Mouse (Mus musculus) splenic B cell, adult 2 months (primary cell): ENCODE measurements around the gene Trmt10c.
"Not testable (repeated sequence)": the region's sequence is repeated elsewhere in the genome, so short reads cannot be mapped to it uniquely, and the experiment has no call there.

Experiments used
- DNase-seq: peaks from one replicate; pipeline ENCODE4 v3.0.0-alpha.2; 2011; ENCODE audit warnings: low read depth, low spot score
- H3K27me3 ChIP-seq: 2 replicates; pipeline ENCODE4 v1.6.1; 2012; ENCODE audit warnings: mild to moderate bottlenecking, low read length, moderate library complexity, mixed read lengths; ENCODE audit not compliant: control insufficient read depth, poor library complexity, insufficient read depth, severe bottlenecking
- H3K36me3 ChIP-seq: 2 replicates; pipeline ENCODE4 v1.6.1; 2012; ENCODE audit warnings: mild to moderate bottlenecking, low read length, moderate library complexity, mixed read lengths; ENCODE audit not compliant: control insufficient read depth, poor library complexity, insufficient read depth, severe bottlenecking

Gene Trmt10c

DNA sequence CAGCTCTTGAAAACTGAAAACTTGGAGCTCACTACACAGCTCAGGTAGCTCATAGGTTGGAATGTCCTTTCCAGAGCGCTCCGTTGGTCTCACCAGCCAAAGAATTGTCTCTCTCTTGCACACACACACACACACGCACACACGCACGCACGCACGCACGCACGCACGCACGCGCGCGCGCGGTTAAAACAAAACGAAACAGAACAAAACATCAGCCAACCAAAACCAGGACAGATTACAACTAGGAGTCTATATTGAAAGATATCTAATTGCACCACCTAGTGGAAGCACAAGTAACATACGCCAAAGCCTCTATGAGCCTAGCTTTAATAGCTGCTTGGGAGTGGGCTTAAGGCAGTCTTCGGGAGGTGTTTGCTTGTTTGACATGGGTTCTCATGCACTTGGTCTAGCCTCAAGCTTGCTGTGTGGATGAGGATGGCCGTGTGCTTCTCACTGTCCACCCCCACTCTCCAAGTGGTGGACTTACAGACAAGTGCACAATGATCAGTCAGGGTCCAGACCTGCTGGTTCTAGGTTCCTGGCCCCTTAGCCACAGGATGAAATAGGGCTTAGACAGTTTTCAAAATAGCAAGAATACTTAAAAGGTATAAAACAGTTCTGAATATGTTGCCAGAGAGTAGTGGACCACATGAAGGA lies 26.8 kb upstream of the Trmt10c start:
- peak; percentile 83 for DNase-seq

DNA sequence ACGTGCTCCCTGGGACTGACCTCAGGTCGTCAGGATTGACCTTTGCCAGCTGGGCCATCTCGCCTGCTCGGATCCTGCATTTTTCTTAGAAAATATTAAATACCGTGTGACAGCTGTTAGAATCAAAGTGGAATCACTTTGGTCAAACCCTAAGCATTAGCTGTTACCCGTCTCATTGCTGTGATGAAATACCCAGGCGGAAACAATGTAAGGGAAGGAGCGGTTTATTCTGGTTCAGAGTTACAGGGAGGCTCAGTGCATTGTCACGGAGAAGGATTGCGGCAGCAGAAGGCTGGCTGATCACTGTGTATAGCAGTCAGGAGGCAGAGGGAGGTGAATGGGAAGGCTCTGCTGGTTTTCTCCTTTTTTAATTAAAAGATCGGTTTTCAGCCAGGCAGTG lies 25.4 kb upstream of the Trmt10c start:
- Histone ChIP-seq H3K27me3 (no peaks in the 10 kb centered on the region), H3K36me3 (no peaks in the 10 kb centered on the region)
- no peak for DNase-seq

More for the DNA sequence above, 26.8 kb upstream of the Trmt10c start:
- H3K36me3 ChIP-seq, result no peaks in the 10 kb centered on the region
- H3K27me3 ChIP-seq, result no peaks in the 10 kb centered on the region

DNA sequence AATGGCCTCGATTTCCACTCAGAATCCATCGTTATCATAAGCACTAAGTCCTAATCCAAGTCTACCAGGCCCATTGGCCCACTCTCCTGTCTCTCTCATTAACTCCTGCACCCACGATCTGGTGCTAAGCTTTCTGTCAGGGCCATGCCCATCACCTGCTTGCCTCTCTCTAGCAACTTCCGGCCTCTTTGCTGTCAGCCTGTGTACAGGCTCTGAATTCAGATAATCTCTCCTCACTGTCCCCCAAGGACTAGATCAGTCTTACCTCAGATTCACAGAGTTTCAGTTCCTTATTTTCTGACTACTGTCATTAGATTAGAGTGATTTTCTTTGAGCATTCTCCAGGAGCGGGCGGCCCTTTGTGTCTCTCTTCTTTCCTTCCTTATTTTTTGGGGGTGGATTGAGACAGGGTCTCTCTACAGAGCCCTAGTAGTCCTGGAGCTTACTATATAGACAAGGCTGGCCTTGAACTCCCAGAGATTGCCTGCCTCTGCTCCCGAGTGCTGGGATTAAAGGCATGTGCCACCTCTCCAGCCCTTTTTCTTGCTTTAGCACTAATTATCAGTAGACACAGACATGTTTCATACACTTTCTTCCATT lies 24.5 kb upstream of the Trmt10c start:
- Histone ChIP-seq H3K36me3 (no peaks in the 10 kb centered on the region), H3K27me3 (no peaks in the 10 kb centered on the region)
- peak; percentile 87 for DNase-seq

- DNase-seq, result no peak
- no peaks in the 10 kb centered on the region for H3K27me3 ChIP-seq
- no peaks in the 10 kb centered on the region for H3K36me3 ChIP-seq
Measured at GRCm38 (mm10) chr16:56058151-56058550, 20.5 kb upstream of the Trmt10c start.

- Histone ChIP-seq H3K36me3 (no peaks in the 10 kb centered on the region), H3K27me3 (no peaks in the 10 kb centered on the region)
- DNase-seq, result no peak
Measured at GRCm38 (mm10) chr16:56056944-56057590, 19.4 kb upstream of the Trmt10c start.

- no peak for DNase-seq
- Histone ChIP-seq H3K36me3 (no peaks in the 10 kb centered on the region), H3K27me3 (no peaks in the 10 kb centered on the region)
Measured at GRCm38 (mm10) chr16:56055911-56056310, 18.3 kb upstream of the Trmt10c start.

GRCm38 (mm10) chr16:56048038-56048437 lies 10.4 kb upstream of the Trmt10c start, which contains the start of gene Senp7:
Senp7 (plus strand) TSS chr16:56048338.
- not testable (repeated sequence) for DNase-seq, H3K27me3 ChIP-seq, H3K36me3 ChIP-seq

DNA sequence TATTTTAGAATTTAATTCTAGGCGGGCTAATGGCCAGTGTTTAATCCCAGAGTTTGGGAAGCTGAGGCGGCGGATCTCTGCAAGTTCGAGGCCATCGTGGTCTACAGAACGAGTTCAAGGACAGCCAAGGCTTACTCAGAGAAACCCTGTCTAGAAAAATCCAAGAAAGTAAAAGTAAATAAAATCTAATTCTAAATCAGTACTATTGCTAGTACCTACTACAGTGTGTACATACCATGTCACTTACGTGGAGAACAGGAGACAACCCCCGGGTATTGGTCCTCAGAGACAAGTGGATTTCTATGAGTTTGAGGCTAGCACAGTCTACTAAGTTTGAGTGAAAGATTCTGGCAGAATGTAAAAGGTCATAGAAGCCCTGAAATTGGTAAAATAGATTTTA lies 471 bp upstream of the Trmt10c start:
- DNase-seq, result no peak
- Histone ChIP-seq H3K36me3 (0 out of 2 replicates have a peak, but pooled peaks cover 2% of the 10 kb centered on the region), H3K27me3 (no peaks in the 10 kb centered on the region)

DNA sequence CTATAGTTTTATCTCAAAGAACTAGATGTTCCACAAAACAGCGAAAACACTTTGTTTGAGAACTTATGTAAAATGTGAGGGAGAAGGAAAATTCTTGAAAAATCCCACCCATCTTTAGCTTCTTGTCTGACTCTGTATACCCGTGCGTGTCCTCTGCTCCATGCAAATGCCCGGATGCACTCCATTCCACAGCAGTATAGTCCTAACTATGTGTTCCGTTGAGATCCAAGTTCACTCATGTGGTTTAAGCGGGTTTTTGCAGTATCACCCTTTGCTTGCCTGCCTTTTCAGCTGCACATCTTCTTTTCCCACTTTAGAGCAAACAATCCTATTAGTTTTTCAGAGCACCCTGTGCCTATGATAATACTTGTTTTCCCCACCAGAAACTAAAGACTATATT lies 1.1 kb downstream of the Trmt10c start:
- Histone ChIP-seq H3K36me3 (0 out of 2 replicates have a peak, but pooled peaks cover 2% of the 10 kb centered on the region), H3K27me3 (no peaks in the 10 kb centered on the region)
- DNase-seq, result no peak

DNA sequence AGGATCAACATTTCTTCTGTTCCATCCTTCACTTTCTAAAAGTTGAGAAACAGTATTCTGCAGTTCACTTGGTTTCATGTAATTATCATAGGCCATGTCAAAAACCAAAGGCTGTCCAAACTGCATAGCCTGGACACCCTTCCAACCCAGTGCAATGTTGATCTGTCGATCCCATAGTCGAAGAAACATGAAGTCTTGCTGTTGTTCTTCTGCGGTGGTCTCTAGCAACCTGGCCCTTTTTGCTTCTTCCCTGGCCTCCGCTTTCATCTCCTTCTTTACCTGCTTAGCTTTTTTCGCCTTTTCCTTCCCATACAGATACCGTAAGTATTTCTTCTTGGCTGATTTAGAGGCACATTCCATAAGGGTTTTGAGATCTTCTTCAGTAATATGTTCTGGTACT lies 3.1 kb downstream of the Trmt10c start:
- 0 out of 2 replicates have a peak, but pooled peaks cover 2% of the 10 kb centered on the region for H3K36me3 ChIP-seq
- H3K27me3 ChIP-seq, result no peaks in the 10 kb centered on the region
- DNase-seq, result no peak

DNA sequence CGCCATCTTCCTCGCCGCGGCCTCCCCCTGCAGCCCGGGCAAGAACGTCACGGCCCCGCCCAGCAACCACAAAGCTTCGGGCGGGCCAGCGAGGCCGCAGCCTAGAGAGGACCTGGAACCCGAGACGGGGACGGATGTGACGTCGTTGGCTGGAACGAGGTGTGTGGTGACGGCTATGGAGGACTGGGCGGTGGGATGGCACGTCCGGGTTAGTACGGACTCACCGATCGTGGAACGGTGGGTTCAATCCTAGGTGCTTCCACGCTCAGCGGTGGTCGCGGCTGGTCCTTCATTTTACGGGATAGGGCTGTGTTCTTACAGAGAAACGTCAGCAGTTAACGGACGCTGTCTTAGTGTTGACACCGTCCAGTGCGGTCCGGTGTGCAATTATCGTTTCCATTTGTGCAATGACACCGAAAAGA lies 7.9 kb downstream of the Trmt10c start, which contains the start of gene Pcnp:
TSS of gene Pcnp (minus strand) at position 79 of the 422 bp plus-strand sequence.
- Histone ChIP-seq H3K27me3 (no peaks in the 10 kb centered on the region), H3K36me3 (0 out of 2 replicates have a peak, but pooled peaks cover 2% of the 10 kb centered on the region)
- peak; percentile 98 for DNase-seq

DNA sequence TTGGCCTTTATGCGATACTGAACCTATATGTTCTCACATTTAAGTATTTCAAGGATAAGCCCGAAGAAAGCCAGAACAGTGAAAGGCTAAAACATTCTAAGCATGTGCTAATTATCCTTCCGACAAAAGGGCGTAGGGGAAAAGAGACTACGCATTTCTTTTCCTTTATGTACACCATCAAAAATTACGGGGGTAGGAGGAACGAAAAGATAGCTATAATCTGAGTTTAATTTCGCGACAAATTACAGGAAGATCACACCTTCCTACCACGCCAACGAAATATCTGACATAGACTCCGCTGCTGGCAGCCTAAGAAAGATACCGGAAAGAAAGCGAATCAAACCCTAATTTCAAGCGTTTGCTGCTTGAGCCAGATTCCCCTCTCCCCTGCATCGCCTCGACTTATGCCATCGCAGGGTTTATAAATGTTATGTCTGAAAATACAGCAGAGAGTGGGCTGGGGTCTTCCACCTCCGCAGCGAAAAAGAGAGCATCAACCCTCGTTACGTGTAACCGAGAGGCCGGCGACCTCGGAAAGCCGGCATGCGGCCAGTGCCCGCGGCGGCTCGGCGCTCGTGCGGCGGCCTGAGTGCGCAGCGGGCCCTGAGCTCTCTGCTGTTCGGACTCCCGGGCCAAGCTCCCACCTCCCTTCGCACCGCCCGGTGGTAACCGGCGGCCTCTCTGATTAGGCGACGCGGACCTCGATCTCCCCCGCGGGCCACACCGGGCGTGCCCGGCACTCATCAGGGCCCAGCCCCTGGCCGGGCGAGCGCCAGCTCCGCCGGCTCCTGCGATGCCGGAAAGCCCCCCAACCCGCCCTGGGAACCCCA lies 8.7 kb downstream of the Trmt10c start:
- Histone ChIP-seq H3K27me3 (no peaks in the 10 kb centered on the region), H3K36me3 (peaks cover 3% of the 10 kb centered on the region; the same call in 1 of the 2 replicates)
- peak; percentile 36 for DNase-seq

DNA sequence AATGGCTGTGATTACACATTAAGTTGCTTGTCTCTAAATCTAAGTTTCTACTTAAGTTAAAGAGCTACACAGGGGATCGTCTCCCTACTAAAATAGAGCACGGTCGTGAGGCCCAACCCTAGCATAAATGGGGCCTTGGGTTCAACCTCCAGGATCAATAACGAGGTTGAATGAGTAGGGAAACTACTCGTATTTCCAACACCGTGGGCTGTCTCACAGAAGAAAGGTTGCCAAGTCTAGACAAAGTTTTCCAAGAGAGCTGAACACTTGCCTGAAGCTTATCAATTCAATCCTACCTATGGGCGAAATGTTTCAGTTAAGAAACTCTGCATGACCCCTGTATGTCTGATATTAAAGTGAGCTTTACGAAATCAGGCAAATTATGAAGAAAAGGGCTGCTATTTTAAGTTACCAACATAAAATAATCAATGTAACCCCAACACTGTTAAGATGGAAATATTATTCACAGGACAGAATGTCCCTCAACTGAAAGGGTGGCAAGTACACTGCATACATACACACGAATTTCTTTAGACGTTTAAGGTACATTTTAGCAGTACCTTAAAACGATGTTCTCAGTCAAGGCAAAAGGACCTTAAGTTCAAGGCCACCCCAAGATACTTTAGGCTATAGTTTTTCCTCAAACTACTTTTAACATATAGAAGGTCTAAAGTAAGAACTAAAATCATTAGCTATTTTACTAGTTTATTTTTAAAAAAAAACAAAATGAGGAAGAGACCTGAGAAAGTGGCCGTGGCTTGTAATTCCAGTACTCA lies 9.6 kb downstream of the Trmt10c start:
- DNase-seq, result no peak
- no peaks in the 10 kb centered on the region for H3K27me3 ChIP-seq
- H3K36me3 ChIP-seq, result peaks cover 2% of the 10 kb centered on the region; the same call in 1 of the 2 replicates

DNA sequence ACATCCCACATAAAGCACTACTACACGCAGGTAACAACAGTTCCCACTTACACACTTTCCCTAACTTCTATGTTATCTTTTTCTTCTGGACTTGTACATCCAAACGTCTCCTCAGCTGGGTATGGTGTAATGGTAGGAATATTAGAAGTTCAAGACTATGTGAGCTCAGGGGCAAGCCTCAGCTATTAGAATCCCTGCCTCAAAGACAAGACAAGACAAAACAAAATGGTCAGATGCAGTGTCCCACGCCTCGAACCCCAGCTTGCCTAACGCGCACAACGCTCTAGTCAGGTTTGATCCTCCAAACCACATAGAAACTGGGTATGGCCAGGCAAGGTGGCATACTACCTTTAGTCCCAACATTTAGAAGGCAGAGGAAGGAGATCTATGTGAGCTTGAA lies 18.0 kb downstream of the Trmt10c start:
- no peak for DNase-seq
- no peaks in the 10 kb centered on the region for H3K27me3 ChIP-seq
- H3K36me3 ChIP-seq, result peaks cover 17% of the 10 kb centered on the region
